Mouse (Mus musculus): ENCODE measurements at regions not wholly inside any gene's neighbourhood (a gene's known extent, or its start where the extent isn't known, plus 50 kb on each side); places are given as distances from the start of the nearest gene placed in this dataset.
A peak's percentile ranks its signal among the peaks of the same experiment; 100 is the strongest.

DNA sequence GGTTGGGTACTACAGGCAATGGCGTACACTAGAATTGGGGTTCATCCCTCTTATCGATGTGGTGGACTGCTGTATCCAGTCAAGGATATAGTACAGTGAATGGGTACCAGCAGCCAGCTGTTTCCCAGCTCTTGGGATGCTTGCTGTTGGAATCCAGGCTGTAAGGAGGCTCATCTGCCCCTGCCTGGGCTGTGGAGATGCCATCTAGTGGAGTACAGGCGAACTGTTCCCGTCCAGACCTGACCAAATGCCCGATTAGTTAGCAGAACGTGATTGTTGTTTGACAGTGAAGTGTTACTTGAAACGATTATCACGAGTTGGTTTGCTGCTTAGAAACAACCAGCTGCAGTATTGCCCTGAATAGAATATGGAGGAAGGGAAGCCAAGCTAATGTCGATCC, 205.0 kb upstream of the Gadl1 start:
- no peak for TF ChIP-seq EP300 (IDR thresholded peaks at IDR 0.05; ENCODE audit: low read depth)
- peak; percentile 90 for TF ChIP-seq CTCF (IDR thresholded peaks at IDR 0.05; ENCODE audit: low read depth)
